Mouse (Mus musculus): ENCODE measurements around the gene Khdrbs1. TPM values are rescaled to one million over a fixed set of nuclear protein-coding genes. Genes with fewer than 3 reads are reported as not detected.
"Not testable (repeated sequence)": the region's sequence is repeated elsewhere in the genome, so short reads cannot be mapped to it uniquely, and the experiment has no call there.

Khdrbs1 gene
- total and polyA plus RNA-seq, 3 experiments = 65.0 to 114 (median 66.3) TPM

GRCm38 (mm10) chr4:129743494-129743893 is 1.4 kb upstream of the Khdrbs1 start:
- DNase-seq = no peak

GRCm38 (mm10) chr4:129743010-129743390 is 897 bp upstream of the Khdrbs1 start:
- DNase-seq = no peak

- no peak for DNase-seq
These were observed 200 bp downstream of the Khdrbs1 start for GRCm38 (mm10) chr4:129741974-129742231.

- DNase-seq = peak; percentile 66
These were observed 691 bp downstream of the Khdrbs1 start for GRCm38 (mm10) chr4:129741251-129741973.

GRCm38 (mm10) chr4:129739111-129739645 is 2.9 kb downstream of the Khdrbs1 start:
- DNase-seq = no peak

- no peak for DNase-seq
These were observed 5.9 kb downstream of the Khdrbs1 start for GRCm38 (mm10) chr4:129736173-129736572.

- not testable (repeated sequence) for DNase-seq
These were observed 6.6 kb downstream of the Khdrbs1 start for GRCm38 (mm10) chr4:129735485-129735884.

GRCm38 (mm10) chr4:129731423-129731822 is 10.7 kb downstream of the Khdrbs1 start:
- DNase-seq = no peak

GRCm38 (mm10) chr4:129716310-129716709 is 25.8 kb downstream of the Khdrbs1 start:
- DNase-seq = no peak

GRCm38 (mm10) chr4:129709486-129710129 is 32.5 kb downstream of the Khdrbs1 start:
- DNase-seq = no peak

GRCm38 (mm10) chr4:129706750-129707149 is 35.4 kb downstream of the Khdrbs1 start:
- no peak for DNase-seq

- DNase-seq = peak; percentile 39
These were observed 39.6 kb downstream of the Khdrbs1 start for GRCm38 (mm10) chr4:129702454-129702853.

- DNase-seq = peak; percentile 86
These were observed 40.4 kb downstream of the Khdrbs1 start for GRCm38 (mm10) chr4:129701503-129702377.

- DNase-seq = not testable (repeated sequence)
These were observed 41.4 kb downstream of the Khdrbs1 start for GRCm38 (mm10) chr4:129700661-129701060.

- no peak for DNase-seq
These were observed 41.9 kb downstream of the Khdrbs1 start for GRCm38 (mm10) chr4:129700216-129700615.

GRCm38 (mm10) chr4:129697191-129697590 is 44.9 kb downstream of the Khdrbs1 start:
- no peak for DNase-seq

GRCm38 (mm10) chr4:129696158-129696985 is 45.7 kb downstream of the Khdrbs1 start, which contains the start of gene Tmem39b:
Gene Tmem39b, minus strand, starts transcription at chr4:129696838.
- peak; percentile 95 for DNase-seq

GRCm38 (mm10) chr4:129695815-129696157 is 46.3 kb downstream of the Khdrbs1 start:
- DNase-seq = no peak

GRCm38 (mm10) chr4:129684531-129684930 is 57.6 kb downstream of the Khdrbs1 start:
- no peak for DNase-seq

- no peak for DNase-seq
These were observed 58.1 kb downstream of the Khdrbs1 start for GRCm38 (mm10) chr4:129683901-129684493.

GRCm38 (mm10) chr4:129681837-129682236 is 60.3 kb downstream of the Khdrbs1 start:
- no peak for DNase-seq

All from adrenal gland, adult 2 months (tissue).